Mouse (Mus musculus) testis, adult 2 months (tissue): ENCODE results near the gene Hes5. TPM values are rescaled to one million over a fixed set of nuclear protein-coding genes. Genes with fewer than 3 reads are reported as not detected.

Source experiments
- H3K27ac ChIP-seq: fragments of 200-500 bp; 2 replicates; pipeline ENCODE4 v1.5.1; 2012; ENCODE audit warnings: low read depth, low read length; ENCODE audit not compliant: control insufficient read depth, insufficient read depth
- H3K27me3 ChIP-seq: fragments of 200-500 bp; 2 replicates; pipeline ENCODE4 v1.6.1; 2012; ENCODE audit warnings: mild to moderate bottlenecking, low read length, moderate library complexity; ENCODE audit not compliant: control insufficient read depth, insufficient read depth
- H3K36me3 ChIP-seq: fragments of 200-500 bp; 2 replicates; pipeline ENCODE4 v1.6.1; 2012; ENCODE audit warnings: mild to moderate bottlenecking, low read length; ENCODE audit not compliant: control insufficient read depth, insufficient read depth
- H3K4me1 ChIP-seq: fragments of 200-500 bp; 2 replicates; pipeline ENCODE4 v1.6.1; 2012; ENCODE audit warnings: low read length; ENCODE audit not compliant: control insufficient read depth, insufficient read depth
- H3K4me3 ChIP-seq: fragments of 200-500 bp; 2 replicates; pipeline ENCODE4 v1.5.1; 2012; ENCODE audit warnings: low read depth, mild to moderate bottlenecking, low read length, moderate library complexity, mixed read lengths; ENCODE audit not compliant: control insufficient read depth
- CTCF ChIP-seq: fragments of 200-500 bp; IDR thresholded peaks from 2 replicates; pipeline ENCODE4 v1.5.1; 2012; ENCODE audit warnings: low read depth, mild to moderate bottlenecking, inconsistent platforms, low read length, moderate library complexity; ENCODE audit not compliant: control insufficient read depth, insufficient read depth, insufficient replicate concordance
- POLR2A ChIP-seq: fragments of 200-500 bp; IDR thresholded peaks from 2 replicates; pipeline ENCODE4 v1.6.1; 2012; ENCODE audit warnings: low read depth, mild to moderate bottlenecking, inconsistent platforms, low read length, moderate library complexity; ENCODE audit not compliant: control insufficient read depth
- polyA plus RNA-seq: library from polyadenylated mRNA; depleted of rRNA; stranded (reverse); fragments of >200 nt; gene quantifications from 2 replicates; pipeline ENCODE4 v1.2.3, GENCODE M21; 2012

The Hes5 gene
- polyA plus RNA-seq, 1 experiment: 0.57 TPM

DNA sequence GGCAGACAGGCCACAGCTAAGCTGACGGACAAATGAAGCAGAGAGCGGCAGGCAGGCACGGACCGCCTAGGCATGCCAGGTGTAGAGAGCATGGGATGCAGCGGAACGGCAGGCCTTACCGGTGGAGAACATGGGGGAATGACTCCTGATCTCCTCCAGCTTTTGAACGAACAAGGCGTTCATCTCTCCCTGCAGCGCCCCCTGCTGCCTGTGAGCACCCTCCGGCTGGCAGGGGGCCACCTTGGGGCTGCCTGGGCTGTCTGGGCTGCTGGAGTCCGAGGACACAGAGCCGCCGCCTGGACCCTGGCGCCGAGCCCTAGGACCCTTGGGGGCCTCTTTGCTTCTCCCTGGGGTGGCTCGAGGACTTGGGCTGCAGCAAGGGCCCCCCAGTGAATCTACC, 25.4 kb downstream of the Hes5 start:
- H3K27ac ChIP-seq: no peak overlapping the region
- no peaks in the 10 kb centered on the region; the same call in 1 of the 2 replicates for H3K36me3 ChIP-seq
- no peak for TF ChIP-seq POLR2A
- peak; percentile 64 for TF ChIP-seq CTCF
- H3K4me1 ChIP-seq: peaks cover 3% of the 10 kb centered on the region
- H3K27me3 ChIP-seq: no peaks in the 10 kb centered on the region
- H3K4me3 ChIP-seq: no peak overlapping the region

DNA sequence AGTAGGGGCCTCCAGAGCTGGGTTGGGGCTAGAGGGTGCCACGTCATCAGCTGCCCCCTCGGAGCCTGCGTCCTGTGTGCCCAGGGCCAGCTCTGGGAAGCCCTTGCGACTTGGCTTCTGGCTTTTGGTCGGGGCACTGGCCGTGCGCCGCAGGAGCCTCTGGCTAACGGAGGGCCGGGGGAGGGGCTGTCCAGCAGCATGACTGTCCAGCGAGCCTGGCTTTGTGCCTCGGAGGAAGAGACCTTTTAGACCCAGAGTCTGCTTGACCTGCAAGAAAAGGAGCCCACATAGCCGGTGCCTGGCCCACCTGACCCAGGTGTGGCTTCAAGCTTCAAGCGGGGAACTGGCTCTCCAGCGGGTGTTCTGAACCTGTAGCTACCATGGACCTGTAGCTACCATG, 26.0 kb downstream of the Hes5 start:
- H3K4me3 ChIP-seq: no peak overlapping the region
- H3K27ac ChIP-seq: no peak overlapping the region
- peaks cover 3% of the 10 kb centered on the region for H3K4me1 ChIP-seq
- H3K36me3 ChIP-seq: no peaks in the 10 kb centered on the region
- no peak for TF ChIP-seq CTCF
- no peak for TF ChIP-seq POLR2A
- no peaks in the 10 kb centered on the region for H3K27me3 ChIP-seq

DNA sequence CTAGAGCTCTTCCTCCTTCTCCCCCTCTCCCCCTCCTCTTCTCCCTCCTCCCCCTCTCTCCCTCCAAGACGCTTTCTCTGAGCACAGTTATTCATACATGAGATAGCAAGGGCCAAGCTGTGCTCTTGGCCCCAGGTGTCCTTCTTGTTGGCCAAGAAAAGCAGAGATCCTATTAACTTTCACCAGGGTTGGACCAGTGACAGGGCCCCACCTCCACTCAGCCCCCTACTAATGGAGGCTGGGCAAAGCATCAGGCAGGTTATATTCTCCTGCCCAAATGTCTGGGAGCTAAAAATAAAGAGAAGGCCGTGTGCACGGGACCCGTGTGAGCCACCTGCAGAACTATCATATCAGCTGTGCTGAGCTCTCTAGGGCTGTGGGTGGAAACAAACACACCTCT, 34.2 kb downstream of the Hes5 start:
- no peaks in the 10 kb centered on the region for H3K4me1 ChIP-seq
- H3K27me3 ChIP-seq: no peaks in the 10 kb centered on the region
- no peaks in the 10 kb centered on the region for H3K36me3 ChIP-seq
- no peak for TF ChIP-seq CTCF
- TF ChIP-seq POLR2A: no peak
- H3K4me3 ChIP-seq: no peak overlapping the region
- H3K27ac ChIP-seq: no peak overlapping the region

DNA sequence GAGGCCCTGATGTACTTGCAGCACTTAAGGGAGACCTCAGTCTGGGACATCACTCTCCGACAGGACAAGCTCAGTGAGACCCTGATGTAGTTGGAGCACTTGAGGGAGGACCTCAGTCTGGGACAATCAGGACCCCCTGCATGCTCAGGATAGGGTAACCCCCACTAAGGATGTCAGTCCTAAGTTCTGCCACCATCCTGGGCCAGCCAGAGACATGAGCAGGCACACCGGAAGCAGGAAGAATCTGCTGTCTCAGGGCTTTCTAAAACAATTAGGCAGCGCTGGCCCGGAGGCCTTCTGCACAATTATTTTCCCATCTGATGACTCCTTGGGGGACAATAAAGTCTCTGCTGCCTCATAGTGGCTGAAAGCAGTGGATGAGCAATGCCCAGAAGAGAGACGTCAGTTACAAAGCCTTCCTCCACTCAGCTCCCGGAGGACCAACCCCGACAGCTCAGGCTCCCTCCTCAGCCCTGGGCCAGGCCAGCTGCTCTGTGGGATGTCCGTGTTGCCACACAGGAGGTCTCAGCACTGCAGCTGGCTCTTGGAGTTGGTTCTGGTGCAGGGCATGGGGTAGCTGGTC, 35.9 kb downstream of the Hes5 start:
- Histone ChIP-seq H3K36me3 (no peaks in the 10 kb centered on the region), H3K27me3 (no peaks in the 10 kb centered on the region), H3K4me3 (no peak overlapping the region), H3K27ac (no peak overlapping the region), H3K4me1 (no peaks in the 10 kb centered on the region)
- TF ChIP-seq POLR2A (no peak), CTCF (no peak)

DNA sequence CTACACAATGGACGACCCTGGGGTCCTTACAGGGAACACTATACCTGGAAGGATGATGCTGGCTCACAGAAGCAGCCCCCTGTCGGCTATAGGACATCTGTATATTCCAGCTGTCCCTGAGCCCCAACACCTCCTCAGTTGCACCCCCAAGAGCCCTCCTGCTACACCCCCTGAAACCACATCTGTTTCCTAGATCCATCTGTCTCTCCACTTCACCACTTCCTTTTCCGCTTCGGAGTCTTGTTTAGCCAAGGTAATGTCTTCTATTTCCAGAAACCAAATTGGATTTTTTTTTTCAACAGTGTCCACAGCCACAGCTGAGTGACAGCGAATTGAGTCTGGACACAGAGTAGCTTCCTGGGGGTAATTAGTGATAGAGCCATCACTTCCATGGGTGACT, 38.7 kb downstream of the Hes5 start:
- Histone ChIP-seq H3K4me3 (no peak overlapping the region), H3K4me1 (no peaks in the 10 kb centered on the region), H3K36me3 (no peaks in the 10 kb centered on the region), H3K27me3 (no peaks in the 10 kb centered on the region), H3K27ac (no peak overlapping the region)
- TF ChIP-seq CTCF: no peak
- TF ChIP-seq POLR2A: no peak

DNA sequence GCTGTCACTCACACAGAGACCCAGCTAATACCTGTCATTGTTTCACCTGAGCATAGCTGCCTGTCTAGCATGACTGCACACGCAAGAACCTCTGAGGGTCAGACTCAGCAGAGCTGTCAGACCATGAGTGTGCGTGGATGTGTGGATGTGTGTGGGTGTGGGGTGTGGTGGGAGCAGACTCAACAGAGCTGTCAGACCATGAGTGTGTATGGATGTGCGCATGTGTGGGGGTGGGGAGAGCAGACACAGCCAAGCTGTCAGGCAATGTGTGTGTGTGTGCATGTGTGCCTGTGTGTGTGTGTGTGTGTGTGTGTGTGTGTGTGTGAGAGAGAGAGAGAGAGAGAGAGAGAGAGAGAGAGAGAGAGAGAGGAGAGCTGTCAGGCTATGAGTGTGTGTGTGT, 44.6 kb downstream of the Hes5 start:
- no peaks in the 10 kb centered on the region for H3K36me3 ChIP-seq
- H3K4me1 ChIP-seq: no peaks in the 10 kb centered on the region
- no peak overlapping the region for H3K4me3 ChIP-seq
- no peak overlapping the region for H3K27ac ChIP-seq
- H3K27me3 ChIP-seq: no peaks in the 10 kb centered on the region
- TF ChIP-seq CTCF (no peak), POLR2A (no peak)

DNA sequence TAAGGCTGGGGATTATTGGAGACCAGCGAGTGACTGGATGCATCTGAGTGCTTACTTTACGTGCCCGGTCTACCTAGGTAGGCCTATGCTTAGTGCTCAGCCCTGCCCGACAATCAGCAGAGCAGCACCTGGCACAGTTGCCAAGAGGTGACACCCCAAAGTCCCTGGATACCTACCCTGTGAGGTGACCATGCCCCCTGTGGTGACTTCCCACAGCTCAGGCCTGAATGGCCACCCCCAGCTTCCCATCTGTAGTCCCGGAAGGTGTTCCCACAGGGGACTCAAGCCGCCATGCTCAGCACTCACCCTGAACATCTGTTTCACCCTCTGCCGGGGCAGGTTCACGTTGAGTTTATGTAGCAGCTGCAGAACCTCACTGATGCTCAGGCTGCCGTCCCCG, 45.6 kb downstream of the Hes5 start:
- H3K27me3 ChIP-seq: no peaks in the 10 kb centered on the region
- TF ChIP-seq CTCF: no peak
- no peak for TF ChIP-seq POLR2A
- no peak overlapping the region for H3K27ac ChIP-seq
- no peak overlapping the region for H3K4me3 ChIP-seq
- no peaks in the 10 kb centered on the region for H3K4me1 ChIP-seq
- no peaks in the 10 kb centered on the region for H3K36me3 ChIP-seq

DNA sequence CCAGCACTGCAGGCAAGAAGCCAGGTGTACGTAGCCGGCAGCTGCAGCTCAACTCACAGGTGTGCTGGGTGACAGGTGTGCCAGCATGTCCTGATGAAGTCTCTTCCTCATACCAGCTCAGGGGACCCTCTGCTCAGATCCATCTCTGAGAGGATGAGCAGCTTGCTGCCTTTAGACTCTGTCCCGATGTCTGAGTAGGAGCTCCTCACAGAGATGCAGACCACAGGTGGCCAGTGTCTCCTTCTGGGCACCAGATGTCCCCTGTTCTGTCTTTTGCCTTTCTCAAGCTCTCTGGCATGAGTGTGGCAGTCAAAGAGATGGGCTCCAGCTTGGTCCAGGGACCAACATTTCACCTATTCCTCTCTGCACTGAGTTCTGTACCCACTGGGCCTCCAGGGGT, 46.9 kb downstream of the Hes5 start:
- Histone ChIP-seq H3K27ac (no peak overlapping the region), H3K4me3 (no peak overlapping the region), H3K36me3 (no peaks in the 10 kb centered on the region), H3K4me1 (no peaks in the 10 kb centered on the region), H3K27me3 (no peaks in the 10 kb centered on the region)
- no peak for TF ChIP-seq POLR2A
- TF ChIP-seq CTCF: no peak
